Mouse (Mus musculus) midbrain, embryonic 16.5 days (tissue): ENCODE measurements around the gene Fam83b. TPM values are rescaled to one million over a fixed set of nuclear protein-coding genes. Genes with fewer than 3 reads are reported as not detected.

ENCODE experiments used
- ATAC-seq: fragments of 200-750 bp; cut with Nextera tagmentation; 2 replicates; pipeline ENCODE4 v1.8.0; 2017; ENCODE audit warnings: moderate TSS enrichment
- H3K27ac ChIP-seq: fragments of 300-500 bp; sonication (generic); 2 replicates; pipeline ENCODE4 v1.5.1; 2014; ENCODE audit warnings: mild to moderate bottlenecking, low read length, mixed read lengths
- H3K27me3 ChIP-seq: fragments of 300-500 bp; sonication (generic); 2 replicates; pipeline ENCODE4 v1.6.1; 2014; ENCODE audit warnings: low read depth, low read length, mixed read lengths; ENCODE audit not compliant: control insufficient read depth, insufficient read depth
- H3K36me3 ChIP-seq: fragments of 300-500 bp; sonication (generic); 2 replicates; pipeline ENCODE4 v1.6.1; 2014; ENCODE audit warnings: mild to moderate bottlenecking, low read length, moderate library complexity, mixed read lengths; ENCODE audit not compliant: control insufficient read depth, insufficient read depth
- H3K4me1 ChIP-seq: fragments of 300-500 bp; sonication (generic); 2 replicates; pipeline ENCODE4 v1.6.1; 2014; ENCODE audit warnings: mild to moderate bottlenecking, low read length, mixed read lengths; ENCODE audit not compliant: control insufficient read depth, insufficient read depth
- H3K4me2 ChIP-seq: fragments of 300-500 bp; sonication (generic); 2 replicates; pipeline ENCODE4 v1.6.1; 2014; ENCODE audit warnings: mild to moderate bottlenecking, low read length, mixed read lengths
- H3K4me3 ChIP-seq: fragments of 300-500 bp; sonication (generic); 2 replicates; pipeline ENCODE4 v1.5.1; 2014; ENCODE audit warnings: low read depth, mild to moderate bottlenecking, low read length, moderate library complexity, mixed read lengths
- H3K9ac ChIP-seq: fragments of 300-500 bp; sonication (generic); 2 replicates; pipeline ENCODE4 v1.6.1; 2014; ENCODE audit warnings: low read depth, low read length, mixed read lengths
- H3K9me3 ChIP-seq: fragments of 300-500 bp; sonication (generic); replicated peaks from 2 replicates; pipeline ENCODE4 v1.6.1; 2014; ENCODE audit warnings: mild to moderate bottlenecking, low read length, mixed read lengths; ENCODE audit not compliant: control insufficient read depth, poor library complexity, severe bottlenecking
- WGBS: fragments of 180-500 bp; shearing (Covaris S2); extraction: QIAGEN DNeasy Blood & Tissue Kit; methylation state at CpG from one replicate; pipeline ENCODE4 v1.1.7; 2014; 5-methylcytosine and 5-hydroxymethylcytosine counted together
- polyA plus RNA-seq: library from polyadenylated mRNA; unstranded; fragments of >200 nt; fragmentation: Nextera tagmentation; extraction: Ambion mirVana; gene quantifications from 2 replicates; pipeline ENCODE4 v1.2.1, GENCODE M21; 2015

The Fam83b gene
- polyA plus RNA-seq, 1 experiment from 2014 or later, result 0.06 TPM

DNA sequence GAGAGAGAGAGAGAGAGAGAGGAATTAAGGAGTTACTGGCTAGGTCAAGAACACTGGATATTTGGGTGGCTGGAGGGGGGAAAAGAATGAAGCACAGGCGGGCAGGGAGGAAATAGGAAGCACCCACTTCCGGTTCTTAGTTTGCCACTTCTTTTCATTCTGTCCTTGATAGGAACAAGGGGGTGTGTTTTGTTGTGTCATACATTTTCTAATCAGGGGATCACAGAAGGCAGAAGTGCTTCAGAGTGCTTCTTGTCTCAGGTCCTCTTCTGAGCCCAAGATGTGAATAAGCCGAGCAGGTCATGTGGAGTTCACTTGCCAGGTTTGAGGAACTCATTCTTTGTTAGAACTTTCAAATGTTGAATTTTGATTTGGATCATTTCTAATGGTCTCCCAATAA is 86.8 kb downstream of the Fam83b start:
- Histone ChIP-seq H3K36me3 (no peaks in the 10 kb centered on the region), H3K4me3 (no peak overlapping the region), H3K27me3 (no peaks in the 10 kb centered on the region), H3K4me1 (no peaks in the 10 kb centered on the region), H3K9ac (no peak overlapping the region), H3K27ac (no peak overlapping the region), H3K4me2 (no peak overlapping the region), H3K9me3 (no peaks in the 10 kb centered on the region)
- no peak for ATAC-seq
- 84% methylated on average over 3 of the region's 3 CpGs for WGBS

DNA sequence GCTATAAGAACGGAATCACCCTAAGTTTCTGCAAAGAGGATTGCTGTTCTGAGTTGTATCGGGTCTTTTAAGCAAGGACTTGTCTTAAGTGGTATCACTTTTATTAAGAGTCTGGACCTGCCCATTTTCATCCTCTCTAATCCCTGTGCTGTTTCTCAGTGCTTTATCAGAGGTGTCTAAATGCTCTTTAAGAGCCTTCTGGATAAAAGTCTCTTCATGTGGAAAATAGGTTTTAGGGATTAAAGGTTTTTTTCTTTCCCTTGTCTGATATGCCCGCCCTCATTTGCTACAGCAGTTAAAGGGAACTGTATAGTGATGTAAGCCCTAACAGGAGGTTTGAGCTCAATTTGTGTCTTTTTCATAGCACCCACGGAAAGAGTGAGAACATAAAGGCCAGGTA is 97.4 kb downstream of the Fam83b start:
- Histone ChIP-seq H3K9me3 (no peaks in the 10 kb centered on the region), H3K27ac (no peak overlapping the region), H3K9ac (no peak overlapping the region), H3K27me3 (no peaks in the 10 kb centered on the region), H3K4me1 (no peaks in the 10 kb centered on the region), H3K4me3 (no peak overlapping the region), H3K4me2 (no peak overlapping the region), H3K36me3 (no peaks in the 10 kb centered on the region)
- ATAC-seq, result no peak
- 17% methylated on average over 4 of the region's 4 CpGs for WGBS

DNA sequence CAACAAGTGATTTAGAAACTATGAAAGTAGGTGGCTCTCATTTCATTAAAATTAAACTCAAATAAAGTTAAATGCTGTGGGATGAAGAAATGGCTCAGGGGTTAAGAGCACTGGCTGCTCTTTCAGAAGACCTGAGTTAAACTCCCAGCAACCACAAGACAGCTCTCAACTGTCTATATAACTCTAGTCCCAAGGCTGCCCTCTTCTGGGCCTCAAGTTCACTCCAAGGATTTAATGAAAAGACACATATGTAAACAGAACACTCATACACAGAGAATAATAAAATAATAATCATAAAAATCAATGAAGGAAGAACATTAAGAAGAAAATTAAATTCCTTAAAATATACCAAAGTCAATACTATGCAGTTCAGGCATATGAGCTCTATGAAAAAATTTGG is 105.4 kb downstream of the Fam83b start:
- H3K4me1 ChIP-seq, result no peaks in the 10 kb centered on the region
- H3K36me3 ChIP-seq, result no peaks in the 10 kb centered on the region
- no peak overlapping the region for H3K27ac ChIP-seq
- no peak overlapping the region for H3K4me2 ChIP-seq
- H3K9ac ChIP-seq, result no peak overlapping the region
- H3K27me3 ChIP-seq, result no peaks in the 10 kb centered on the region
- no peak overlapping the region for H3K4me3 ChIP-seq
- ATAC-seq, result no peak
- H3K9me3 ChIP-seq, result no peaks in the 10 kb centered on the region

DNA sequence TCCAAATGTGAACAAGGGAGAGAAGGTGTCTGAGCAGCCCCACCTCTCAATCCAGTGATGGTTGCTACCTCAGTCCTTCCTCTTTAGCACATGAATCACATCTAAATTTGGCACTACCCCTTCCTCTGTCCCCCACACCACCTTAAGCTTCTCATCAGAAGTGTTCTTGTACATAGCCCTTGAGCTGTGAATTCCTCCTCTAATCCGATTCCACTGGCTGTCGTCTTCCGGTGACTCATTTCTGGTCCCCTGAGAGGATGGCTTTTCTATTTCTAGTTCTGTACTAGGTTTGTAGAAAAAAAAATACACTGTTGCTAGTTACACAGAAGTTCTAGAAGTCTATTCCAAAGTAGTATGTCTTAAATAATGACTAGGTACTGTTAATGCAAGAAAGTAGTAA is 111.2 kb downstream of the Fam83b start:
- no peak for ATAC-seq
- 93% methylated on average over 3 of the region's 3 CpGs for WGBS
- no peaks in the 10 kb centered on the region for H3K27me3 ChIP-seq
- H3K4me2 ChIP-seq, result no peak overlapping the region
- no peaks in the 10 kb centered on the region for H3K9me3 ChIP-seq
- no peaks in the 10 kb centered on the region for H3K36me3 ChIP-seq
- no peak overlapping the region for H3K9ac ChIP-seq
- H3K27ac ChIP-seq, result no peak overlapping the region
- H3K4me1 ChIP-seq, result no peaks in the 10 kb centered on the region
- no peak overlapping the region for H3K4me3 ChIP-seq

Other genes starting within 250 kb of the Fam83b start
- 11.5 and 12.5 TPM in 2 replicates for gene Hcrtr2, start 243.3 kb downstream of the Fam83b start, polyA plus RNA-seq